Mouse (Mus musculus) olfactory bulb, adult 2 months (tissue): ENCODE measurements around the gene D930048N14Rik. TPM values are rescaled to one million over a fixed set of nuclear protein-coding genes. Genes with fewer than 3 reads are reported as not detected.

Source experiments
- H3K27ac ChIP-seq: fragments of 200-500 bp; 2 replicates; pipeline ENCODE4 v1.5.1; 2012; ENCODE audit warnings: low read depth, low read length; ENCODE audit not compliant: insufficient read depth
- H3K4me1 ChIP-seq: fragments of 200-500 bp; 2 replicates; pipeline ENCODE4 v1.6.1; 2012; ENCODE audit warnings: low read length; ENCODE audit not compliant: control insufficient read depth, insufficient read depth
- H3K4me3 ChIP-seq: fragments of 200-500 bp; 2 replicates; pipeline ENCODE4 v1.5.1; 2012; ENCODE audit warnings: mild to moderate bottlenecking, low read depth, low read length, moderate library complexity; ENCODE audit not compliant: insufficient read depth
- CTCF ChIP-seq: fragments of 200-500 bp; IDR thresholded peaks from 2 replicates; pipeline ENCODE4 v1.5.1; 2012; ENCODE audit warnings: low read depth, mild to moderate bottlenecking, low read length, moderate library complexity; ENCODE audit not compliant: insufficient read depth
- POLR2A ChIP-seq: fragments of 200-500 bp; IDR thresholded peaks from 2 replicates; pipeline ENCODE4 v1.6.1; 2012; ENCODE audit warnings: mild to moderate bottlenecking, low read depth, low read length, moderate library complexity; ENCODE audit not compliant: insufficient read depth
- WGBS: fragments of 180-500 bp; shearing (Covaris S2); methylation state at CpG from one replicate; pipeline ENCODE4 v1.1.7; 2018; 5-methylcytosine and 5-hydroxymethylcytosine counted together
- polyA plus RNA-seq: library from polyadenylated mRNA; stranded (reverse); fragments of >200 nt; gene quantifications from 2 replicates; pipeline ENCODE4 v1.2.4, GENCODE M21; 2012; ENCODE audit warnings: low replicate concordance; ENCODE audit not compliant: missing spikeins, insufficient read depth, insufficient read length

D930048N14Rik gene
- polyA plus RNA-seq, 1 experiment = not detected

- 60% methylated on average over 15 of the region's 15 CpGs for WGBS
- Histone ChIP-seq H3K4me1 (peaks cover 53% of the 10 kb centered on the region), H3K4me3 (no peak overlapping the region), H3K27ac (peak overlapping the region; percentile 6; the same call in 1 of the 2 replicates)
- no peak for TF ChIP-seq POLR2A
- TF ChIP-seq CTCF = no peak
Observed at GRCm38 (mm10) chr11:51646751-51647667, 3.7 kb upstream of the D930048N14Rik start.

GRCm38 (mm10) chr11:51648566-51648965, 2.2 kb upstream of the D930048N14Rik start:
- no peak overlapping the region for H3K4me3 ChIP-seq
- peaks cover 42% of the 10 kb centered on the region for H3K4me1 ChIP-seq
- WGBS = 36% methylated on average over 3 of the region's 3 CpGs
- TF ChIP-seq POLR2A = no peak
- no peak for TF ChIP-seq CTCF
- H3K27ac ChIP-seq = no peak overlapping the region

DNA sequence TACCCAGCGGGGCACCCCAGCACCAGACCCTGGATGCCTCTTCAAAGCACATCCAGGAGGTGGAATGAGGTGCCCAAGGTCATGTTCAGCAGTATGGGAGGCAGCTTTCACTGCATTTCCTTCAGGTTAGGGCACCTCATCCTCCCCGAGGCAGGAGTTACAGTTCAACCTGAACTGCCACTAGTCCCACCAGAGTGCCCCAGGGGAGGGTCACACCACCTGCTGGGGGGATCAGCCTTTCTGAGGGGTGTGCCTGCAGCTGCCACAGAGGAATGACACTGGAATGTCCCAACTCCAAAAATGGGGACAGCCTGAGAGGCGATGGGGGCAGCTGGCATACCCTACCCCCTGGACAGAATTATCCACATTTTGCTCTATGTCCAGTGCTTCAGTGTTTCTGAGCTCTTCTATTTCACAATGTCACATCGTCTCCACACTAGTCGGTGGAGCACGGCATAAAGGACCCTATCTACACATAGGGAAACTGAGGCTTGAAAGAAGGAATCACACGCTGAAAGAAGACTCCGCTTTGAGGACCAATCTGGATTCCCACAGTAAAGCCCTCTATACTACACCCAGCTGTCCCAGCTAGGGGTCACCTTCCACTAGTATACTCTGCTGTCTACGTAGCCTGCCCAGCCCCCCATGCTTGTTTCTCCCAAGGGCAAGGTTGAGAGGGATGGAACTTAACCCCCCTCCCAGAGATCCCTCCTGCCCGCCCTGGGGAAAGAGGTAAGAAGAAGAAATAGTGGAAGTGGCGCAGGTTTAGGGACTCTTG, 1.5 kb upstream of the D930048N14Rik start:
- no peak for TF ChIP-seq CTCF
- TF ChIP-seq POLR2A = no peak
- 67% methylated on average over 11 of the region's 11 CpGs for WGBS
- no peak overlapping the region for H3K27ac ChIP-seq
- peak overlapping the region; percentile 51; the same call in 1 of the 2 replicates for H3K4me3 ChIP-seq
- H3K4me1 ChIP-seq = peaks cover 34% of the 10 kb centered on the region

- WGBS = 13% methylated on average over 7 of the region's 7 CpGs
- TF ChIP-seq POLR2A = no peak
- TF ChIP-seq CTCF = no peak
- H3K27ac ChIP-seq = no peak overlapping the region
- peak overlapping the region; percentile 51 for H3K4me3 ChIP-seq
- peaks cover 33% of the 10 kb centered on the region for H3K4me1 ChIP-seq
Observed at GRCm38 (mm10) chr11:51649889-51650199, 910 bp upstream of the D930048N14Rik start.

DNA sequence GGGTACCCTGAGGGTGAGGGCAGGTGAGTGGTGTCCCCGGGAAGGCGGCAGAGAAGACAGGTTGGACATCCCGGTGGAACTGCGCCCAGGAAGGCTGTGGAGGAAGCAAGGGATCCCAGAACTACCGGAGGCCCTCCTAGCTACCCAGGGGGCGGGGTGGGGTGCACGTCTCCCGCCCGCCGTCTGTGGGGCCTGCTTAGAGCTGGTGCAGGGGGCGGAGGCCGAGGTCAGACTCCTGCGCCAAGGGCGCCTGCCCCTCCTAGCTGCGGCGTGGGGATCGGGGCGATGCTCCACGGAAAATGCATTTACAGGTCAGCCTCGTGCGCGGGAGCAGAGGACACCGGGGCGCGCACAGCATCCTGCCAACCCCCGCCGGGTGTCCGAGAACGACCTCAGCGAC, 493 bp upstream of the D930048N14Rik start:
- WGBS = 1% methylated on average over 30 of the region's 30 CpGs
- no peak overlapping the region for H3K27ac ChIP-seq
- peak overlapping the region; percentile 51 for H3K4me3 ChIP-seq
- H3K4me1 ChIP-seq = peaks cover 33% of the 10 kb centered on the region
- TF ChIP-seq POLR2A = no peak
- TF ChIP-seq CTCF = no peak

DNA sequence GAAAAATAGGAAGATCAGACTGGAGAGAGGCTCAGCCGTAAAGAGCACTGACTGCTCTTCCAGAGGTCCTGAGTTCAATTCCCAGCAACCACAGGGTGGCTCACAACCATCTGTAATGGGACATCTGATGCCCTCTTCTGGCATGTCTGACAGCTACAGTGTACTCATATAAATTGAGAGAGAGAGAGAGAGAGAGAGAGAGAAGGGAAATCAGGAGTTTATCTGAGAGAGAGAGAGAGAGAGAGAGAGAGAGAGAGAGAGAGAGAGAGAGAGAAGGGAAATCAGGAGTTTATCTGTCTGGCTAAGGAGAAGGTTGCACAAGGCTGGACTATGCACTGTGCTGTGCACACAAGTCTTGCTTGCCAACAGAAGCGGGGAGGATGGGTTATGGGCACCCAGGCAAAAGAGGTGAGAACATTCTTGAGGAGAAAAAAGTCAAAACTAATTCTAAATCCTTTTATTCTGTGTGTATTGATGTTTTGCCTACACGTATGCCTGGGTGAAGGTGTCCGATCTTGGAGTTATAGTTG, 2.2 kb downstream of the D930048N14Rik start:
- Histone ChIP-seq H3K4me1 (peaks cover 25% of the 10 kb centered on the region), H3K27ac (no peak overlapping the region), H3K4me3 (no peak overlapping the region)
- WGBS = 91% methylated on average over 4 of the region's 4 CpGs
- no peak for TF ChIP-seq CTCF
- TF ChIP-seq POLR2A = no peak

DNA sequence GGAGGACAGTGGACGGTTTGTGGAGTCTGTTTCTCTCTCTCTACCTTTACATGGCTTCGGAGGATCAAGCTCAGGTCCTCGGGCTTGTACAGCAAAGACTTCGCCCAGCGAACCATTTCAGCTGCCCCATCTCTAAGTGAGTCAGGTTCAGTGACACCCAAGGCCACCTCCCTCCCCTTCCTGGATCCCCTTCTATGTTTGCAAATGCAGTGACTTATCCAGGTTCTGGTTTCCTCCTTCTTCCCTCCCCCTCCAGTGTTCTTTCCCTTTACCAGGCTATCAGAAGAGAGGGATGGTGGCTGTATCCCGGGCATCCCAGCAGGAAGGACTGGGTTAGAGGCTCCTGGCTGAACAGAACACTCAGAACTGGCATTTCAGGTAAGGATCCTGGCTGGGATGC, 3.0 kb downstream of the D930048N14Rik start:
- Histone ChIP-seq H3K4me3 (no peak overlapping the region), H3K4me1 (peaks cover 25% of the 10 kb centered on the region), H3K27ac (no peak overlapping the region)
- TF ChIP-seq CTCF (no peak), POLR2A (no peak)
- WGBS = 89% methylated on average over 6 of the region's 6 CpGs

- H3K4me3 ChIP-seq = no peak overlapping the region
- H3K4me1 ChIP-seq = peaks cover 20% of the 10 kb centered on the region
- WGBS = 96% methylated on average over 3 of the region's 3 CpGs
- TF ChIP-seq POLR2A = no peak
- no peak for TF ChIP-seq CTCF
- H3K27ac ChIP-seq = no peak overlapping the region
Observed at GRCm38 (mm10) chr11:51654891-51655290, 4.1 kb downstream of the D930048N14Rik start.
